Comparison of ENCODE assay signal across 25 mouse cellular contexts in the genomic region with DNA sequence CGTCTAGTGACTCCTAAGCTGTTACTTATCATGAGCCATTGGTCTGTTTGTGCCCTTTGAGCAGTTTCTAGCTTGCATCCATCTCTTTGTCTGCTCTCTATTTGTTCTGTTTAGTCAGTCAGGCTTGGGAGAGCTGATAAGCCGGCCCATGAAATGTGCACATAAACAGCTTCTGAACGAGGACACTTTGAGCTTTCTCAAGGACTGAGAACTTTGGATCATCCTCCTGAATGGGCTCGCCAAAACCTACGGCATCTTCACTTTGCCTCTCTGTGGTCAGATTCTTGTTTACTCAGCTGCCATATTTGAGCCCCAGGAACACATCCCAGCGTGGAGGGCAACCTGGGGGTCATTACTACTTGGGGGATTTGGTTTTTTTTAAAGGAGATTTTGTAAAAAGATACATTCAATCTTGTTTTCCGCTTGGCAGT.
A peak's percentile ranks its signal among the peaks of the same experiment; 100 is the strongest.
DNase-seq lines count a peak whose midpoint lies in the region; ATAC-seq and TF ChIP-seq lines count a peak whose summit lies in the region.
"Had no signal": no experiment of that assay in that cellular context is flagged by ENCODE, and none has a peak within 500 bp of the region (broad histone marks: within the 10 kb centered on the region; RNA-seq: fewer than 3 reads in every experiment).

No protein-coding gene starts in this region.

- DNase-seq in embryonic facial prominence, embryonic 14.5 days (ENCODE audit: low spot score) = peak; percentile 24
- no peak for DNase-seq in embryonic facial prominence, embryonic 10.5 days (ENCODE audit: low spot score)
- peak; percentile 12 to 18 for DNase-seq in heart, postnatal 14 days
- no peak for DNase-seq in heart, adult 2 months
- peak; percentile 50 for DNase-seq in ovary, adult 18-20 months (ENCODE audit: low spot score)
- no peak for DNase-seq in ovary, postnatal 36 days (ENCODE audit: low spot score)
- DNase-seq in yolk sac, embryonic 10.5 days (ENCODE audit: low spot score) = peak; percentile 34
- DNase-seq: adrenal gland, postnatal 10 days; cerebellum, adult 8-10 months; cerebellum, postnatal 36 days; embryo, embryonic 11 days; gastrocnemius, postnatal 14 days; kidney, postnatal 25 days; thymus, postnatal 14 days had no signal

- no peak overlapping the region for H3K27ac ChIP-seq in embryonic facial prominence, embryonic 14.5 days (replicated peaks; ENCODE audit: low read depth, low read length)
- no peak overlapping the region for H3K27ac ChIP-seq in embryonic facial prominence, embryonic 10.5 days (replicated peaks)
- no peak overlapping the region for H3K27ac ChIP-seq in heart, adult 2 months
- no peak overlapping the region for H3K27ac ChIP-seq in hindbrain, embryonic 16.5 days (ENCODE audit: low read depth, low read length)
- H3K27ac ChIP-seq: embryonic facial prominence, embryonic 15.5 days; hindbrain, embryonic 15.5 days; layer of hippocampus, adult 2 months; midbrain, embryonic 13.5 days; neural tube, embryonic 13.5 days had no signal

- ATAC-seq in embryonic facial prominence, embryonic 14.5 days (ENCODE audit: low read depth) = no peak
- ATAC-seq in hindbrain, embryonic 16.5 days = no peak
- ATAC-seq: forebrain, embryonic 16.5 days; intestine, postnatal 0 days; midbrain, embryonic 13.5 days had no signal

- intact Hi-C loops in heart, postnatal 14 days (cut with DNase I) = no loop called here
- intact Hi-C loops in heart, adult 2 months (cut with DNase I) = no loop called here

- no peak overlapping the region for H3K4me2 ChIP-seq in embryonic facial prominence, embryonic 14.5 days (ENCODE audit: low read depth, low read length)
- no peak overlapping the region for H3K4me2 ChIP-seq in hindbrain, embryonic 16.5 days (ENCODE audit: low read length)
- H3K4me2 ChIP-seq: embryonic facial prominence, embryonic 15.5 days; heart, embryonic 13.5 days; hindbrain, embryonic 15.5 days; midbrain, embryonic 13.5 days; neural tube, embryonic 13.5 days had no signal

- TF ChIP-seq POLR2A in heart, adult 2 months (IDR thresholded peaks at IDR 0.05; ENCODE audit: insufficient read depth, low read depth, low read length) = no peak

- H3K27me3 ChIP-seq in embryonic facial prominence, embryonic 14.5 days (replicated peaks; ENCODE audit: control insufficient read depth, insufficient read depth, low read length) = no peaks in the 10 kb centered on the region
- no peaks in the 10 kb centered on the region for H3K27me3 ChIP-seq in embryonic facial prominence, embryonic 10.5 days (replicated peaks; ENCODE audit: low read depth, poor library complexity, severe bottlenecking)
- H3K27me3 ChIP-seq in heart, adult 2 months (ENCODE audit: control insufficient read depth, insufficient read depth, low read length) = no peaks in the 10 kb centered on the region
- no peaks in the 10 kb centered on the region for H3K27me3 ChIP-seq in hindbrain, embryonic 16.5 days (replicated peaks; ENCODE audit: control insufficient read depth, insufficient read depth, low read length)
- H3K27me3 ChIP-seq: CH12.LX; embryonic facial prominence, embryonic 15.5 days; heart, embryonic 13.5 days; hindbrain, embryonic 15.5 days; midbrain, embryonic 13.5 days; neural tube, embryonic 13.5 days had no signal

- H3K4me1 ChIP-seq in embryonic facial prominence, embryonic 14.5 days (ENCODE audit: control insufficient read depth, insufficient read depth, low read length) = peaks cover 12% of the 10 kb centered on the region; the same call in 1 of the 2 replicates
- 0 out of 2 replicates have a peak, but pooled peaks cover 6% of the 10 kb centered on the region for H3K4me1 ChIP-seq in embryonic facial prominence, embryonic 10.5 days
- no peaks in the 10 kb centered on the region for H3K4me1 ChIP-seq in heart, adult 2 months (ENCODE audit: control insufficient read depth, insufficient read depth, low read length)
- H3K4me1 ChIP-seq in hindbrain, embryonic 16.5 days (ENCODE audit: control insufficient read depth, insufficient read depth, low read depth, low read length) = no peaks in the 10 kb centered on the region
- H3K4me1 ChIP-seq: embryonic facial prominence, embryonic 15.5 days; hindbrain, embryonic 15.5 days; midbrain, embryonic 13.5 days; neural tube, embryonic 13.5 days had no signal

- TF ChIP-seq EP300 in heart, adult 2 months (IDR thresholded peaks at IDR 0.05; ENCODE audit: insufficient read depth, low read depth, low read length) = no peak

- H3K4me3 ChIP-seq in embryonic facial prominence, embryonic 14.5 days (ENCODE audit: low read depth, low read length) = no peak overlapping the region
- H3K4me3 ChIP-seq in embryonic facial prominence, embryonic 10.5 days = no peak overlapping the region
- no peak overlapping the region for H3K4me3 ChIP-seq in heart, adult 2 months
- H3K4me3 ChIP-seq in hindbrain, embryonic 16.5 days (ENCODE audit: low read length) = no peak overlapping the region
- H3K4me3 ChIP-seq: embryonic facial prominence, embryonic 15.5 days; heart, embryonic 13.5 days; hindbrain, embryonic 15.5 days; layer of hippocampus, adult 2 months; midbrain, embryonic 13.5 days; neural tube, embryonic 13.5 days had no signal

- no peaks in the 10 kb centered on the region for H3K79me2 ChIP-seq in heart, adult 2 months (replicated peaks; ENCODE audit: control insufficient read depth, insufficient read depth, low read length)

- no peak for TF ChIP-seq CTCF in heart, adult 2 months (IDR thresholded peaks at IDR 0.05)

- H3K9me3 ChIP-seq in embryonic facial prominence, embryonic 14.5 days (ENCODE audit: control insufficient read depth, low read length) = no peaks in the 10 kb centered on the region
- no peaks in the 10 kb centered on the region for H3K9me3 ChIP-seq in embryonic facial prominence, embryonic 10.5 days
- H3K9me3 ChIP-seq in hindbrain, embryonic 16.5 days (ENCODE audit: control insufficient read depth, low read length) = no peaks in the 10 kb centered on the region
- H3K9me3 ChIP-seq: embryonic facial prominence, embryonic 15.5 days; hindbrain, embryonic 15.5 days; midbrain, embryonic 13.5 days; neural tube, embryonic 13.5 days had no signal

- 63% methylated on average over 7 of the region's 7 CpGs for WGBS in embryonic facial prominence, embryonic 14.5 days
- 70% methylated on average over 7 of the region's 7 CpGs for WGBS in embryonic facial prominence, embryonic 10.5 days
- 60% methylated on average over 7 of the region's 7 CpGs for WGBS in heart, adult 2 months
- WGBS in hindbrain, embryonic 16.5 days = 76% methylated on average over 7 of the region's 7 CpGs

- no peak overlapping the region for H3K9ac ChIP-seq in embryonic facial prominence, embryonic 14.5 days (ENCODE audit: low read depth, low read length)
- H3K9ac ChIP-seq in heart, adult 2 months (ENCODE audit: low read depth, low read length) = no peak overlapping the region
- H3K9ac ChIP-seq in hindbrain, embryonic 16.5 days (ENCODE audit: low read depth, low read length) = no peak overlapping the region
- H3K9ac ChIP-seq: embryonic facial prominence, embryonic 15.5 days; heart, embryonic 13.5 days; hindbrain, embryonic 15.5 days; midbrain, embryonic 13.5 days; neural tube, embryonic 13.5 days had no signal

- H3K36me3 ChIP-seq in embryonic facial prominence, embryonic 14.5 days (ENCODE audit: control insufficient read depth, insufficient read depth, low read length) = no peaks in the 10 kb centered on the region
- no peaks in the 10 kb centered on the region for H3K36me3 ChIP-seq in embryonic facial prominence, embryonic 10.5 days (replicated peaks)
- no peaks in the 10 kb centered on the region for H3K36me3 ChIP-seq in heart, adult 2 months (ENCODE audit: control insufficient read depth, insufficient read depth, low read length)
- no peaks in the 10 kb centered on the region for H3K36me3 ChIP-seq in hindbrain, embryonic 16.5 days (ENCODE audit: control insufficient read depth, insufficient read depth, low read length)
- H3K36me3 ChIP-seq: embryonic facial prominence, embryonic 15.5 days; G1E; hindbrain, embryonic 15.5 days; midbrain, embryonic 13.5 days; neural tube, embryonic 13.5 days had no signal

Comparison
In these comparisons a context has a peak if more than half of its experiments do, and no peak if none do; other contexts are left out.
1. DNase-seq: peak in embryonic facial prominence, embryonic 14.5 days (single experiment), heart, postnatal 14 days (2 of 2), ovary, adult 18-20 months (single experiment) and yolk sac, embryonic 10.5 days (single experiment); none in embryonic facial prominence, embryonic 10.5 days (single experiment), heart, adult 2 months (0 of 2) and ovary, postnatal 36 days (single experiment).